Mouse (Mus musculus) bone marrow macrophage, adult 2 months (primary cell): Measurements from ENCODE around the gene Ppp1r16b. TPM values are rescaled to one million over a fixed set of nuclear protein-coding genes. Genes with fewer than 3 reads are reported as not detected.
"Not testable (repeated sequence)": the region's sequence is repeated elsewhere in the genome, so short reads cannot be mapped to it uniquely, and the experiment has no call there.

ENCODE experiments used
- H3K27ac ChIP-seq: 2 replicates; pipeline ENCODE4 v1.5.1; 2012; ENCODE audit warnings: low read depth, low read length; ENCODE audit not compliant: insufficient read depth
- H3K4me1 ChIP-seq: 2 replicates; pipeline ENCODE4 v1.6.1; 2012; ENCODE audit warnings: low read length; ENCODE audit not compliant: control insufficient read depth, insufficient read depth
- H3K4me3 ChIP-seq: 2 replicates; pipeline ENCODE4 v1.5.1; 2012; ENCODE audit warnings: mild to moderate bottlenecking, low read length, moderate library complexity; ENCODE audit not compliant: insufficient read depth
- CTCF ChIP-seq: IDR thresholded peaks from 2 replicates; pipeline ENCODE4 v1.5.1; 2012; ENCODE audit warnings: low read depth, mild to moderate bottlenecking, low read length, moderate library complexity
- POLR2A ChIP-seq: IDR thresholded peaks from 2 replicates; pipeline ENCODE4 v1.6.1; 2012; ENCODE audit warnings: mild to moderate bottlenecking, low read depth, low read length, borderline replicate concordance
- polyA plus RNA-seq: library from polyadenylated mRNA; stranded (reverse); fragments of >200 nt; gene quantifications from 2 replicates; pipeline ENCODE4 v1.2.4, GENCODE M21; 2012; ENCODE audit not compliant: missing spikeins, insufficient read depth, insufficient read length

The Ppp1r16b gene
- polyA plus RNA-seq, 1 experiment, result not detected

DNA sequence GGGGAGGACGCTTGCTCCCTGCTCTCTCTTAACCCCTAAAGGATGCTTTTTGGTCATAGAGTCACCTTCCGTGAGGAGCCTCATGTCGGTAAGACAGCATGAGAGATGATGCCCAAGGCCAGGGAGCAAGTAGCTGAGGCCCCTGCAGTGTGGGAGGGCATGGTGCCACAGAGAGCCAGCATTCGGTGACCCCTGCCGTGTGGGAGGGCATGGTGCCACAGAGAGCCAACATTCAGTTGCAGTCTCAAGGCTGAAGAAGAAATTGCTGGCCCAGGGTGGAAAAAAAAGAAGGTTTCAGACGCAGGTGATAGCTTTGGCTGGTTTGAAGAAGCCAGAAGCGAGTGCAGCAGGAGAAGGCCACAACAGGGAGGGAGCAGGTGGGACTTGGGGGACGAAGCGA, 67.3 kb downstream of the Ppp1r16b start:
- Histone ChIP-seq H3K27ac (no peak overlapping the region), H3K4me1 (no peaks in the 10 kb centered on the region), H3K4me3 (no peak overlapping the region)
- TF ChIP-seq CTCF (no peak), POLR2A (no peak)

DNA sequence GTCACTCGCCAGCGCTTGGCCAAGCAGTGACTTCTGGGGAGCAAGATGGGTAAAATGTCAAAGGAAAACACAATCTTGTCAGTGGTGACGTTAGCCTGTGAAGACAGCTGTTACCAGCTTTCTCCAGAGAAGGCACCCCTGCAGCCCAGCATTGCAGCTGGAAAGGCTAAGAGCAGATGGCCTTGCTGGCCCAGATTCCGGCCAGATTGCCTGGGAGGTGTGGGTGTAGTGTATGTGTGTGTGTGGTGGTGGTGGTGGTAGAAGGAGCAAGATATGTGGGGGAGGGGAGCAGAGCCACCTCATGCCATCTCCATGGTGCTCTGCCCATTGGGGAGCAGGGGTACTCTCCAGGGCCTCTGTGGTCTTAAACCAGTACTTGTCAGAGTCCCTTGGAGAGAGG, 67.9 kb downstream of the Ppp1r16b start:
- H3K4me1 ChIP-seq, result no peaks in the 10 kb centered on the region
- no peak overlapping the region for H3K27ac ChIP-seq
- H3K4me3 ChIP-seq, result no peak overlapping the region
- no peak for TF ChIP-seq POLR2A
- no peak for TF ChIP-seq CTCF

DNA sequence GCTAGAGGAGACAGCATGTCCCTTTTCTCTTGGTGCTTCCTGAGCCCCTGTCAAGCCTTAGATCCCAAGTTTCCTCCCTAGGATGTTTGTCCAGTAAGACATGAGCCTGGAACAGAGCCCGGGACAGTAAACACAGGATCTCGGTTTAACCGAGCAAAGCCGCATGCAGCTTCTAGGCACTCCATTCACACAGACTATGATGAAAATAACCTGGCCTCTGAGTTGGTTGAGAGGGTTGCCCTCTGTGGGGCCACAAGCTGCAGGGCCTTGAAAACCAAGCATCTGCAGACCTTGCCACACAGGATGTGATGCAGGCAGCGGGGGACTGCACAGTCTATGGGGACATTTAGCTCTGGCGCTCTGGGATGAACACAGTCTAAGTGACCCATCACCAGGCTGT, 68.7 kb downstream of the Ppp1r16b start:
- Histone ChIP-seq H3K4me1 (no peaks in the 10 kb centered on the region), H3K27ac (no peak overlapping the region), H3K4me3 (no peak overlapping the region)
- no peak for TF ChIP-seq POLR2A
- TF ChIP-seq CTCF, result no peak

DNA sequence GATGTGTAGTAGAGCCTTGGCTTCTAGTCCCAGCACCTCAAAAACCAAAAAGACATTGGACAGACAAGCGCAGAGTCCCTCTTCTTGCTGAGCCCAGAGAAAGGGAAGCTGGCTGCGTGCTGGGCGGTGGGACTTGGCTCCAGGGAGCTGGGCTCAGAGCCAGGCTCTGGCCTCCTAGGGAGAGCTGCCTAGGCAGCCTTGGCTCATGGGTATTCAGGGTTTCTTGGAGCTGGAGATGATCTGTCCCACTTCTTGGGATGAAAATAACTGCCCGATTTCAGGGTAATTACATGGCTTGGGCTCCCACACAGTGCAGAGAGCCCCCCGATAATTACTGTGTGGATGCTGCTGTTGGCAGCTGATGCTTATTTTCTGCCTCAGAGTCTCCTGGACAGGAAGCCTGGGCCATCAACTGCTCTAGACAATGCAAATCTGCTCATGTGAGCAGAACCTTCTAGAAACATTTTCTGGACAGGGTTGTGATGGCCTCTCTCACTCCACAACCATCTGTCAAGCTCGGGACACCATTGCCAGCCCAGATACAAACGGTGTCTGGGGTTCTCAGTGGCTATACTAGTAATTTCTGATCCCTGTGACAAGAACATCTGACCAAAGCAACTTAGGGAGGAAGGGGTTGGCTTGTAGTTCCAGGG, 69.4 kb downstream of the Ppp1r16b start:
- H3K4me1 ChIP-seq, result no peaks in the 10 kb centered on the region
- TF ChIP-seq POLR2A (no peak), CTCF (no peak)
- no peak overlapping the region for H3K27ac ChIP-seq
- H3K4me3 ChIP-seq, result no peak overlapping the region

DNA sequence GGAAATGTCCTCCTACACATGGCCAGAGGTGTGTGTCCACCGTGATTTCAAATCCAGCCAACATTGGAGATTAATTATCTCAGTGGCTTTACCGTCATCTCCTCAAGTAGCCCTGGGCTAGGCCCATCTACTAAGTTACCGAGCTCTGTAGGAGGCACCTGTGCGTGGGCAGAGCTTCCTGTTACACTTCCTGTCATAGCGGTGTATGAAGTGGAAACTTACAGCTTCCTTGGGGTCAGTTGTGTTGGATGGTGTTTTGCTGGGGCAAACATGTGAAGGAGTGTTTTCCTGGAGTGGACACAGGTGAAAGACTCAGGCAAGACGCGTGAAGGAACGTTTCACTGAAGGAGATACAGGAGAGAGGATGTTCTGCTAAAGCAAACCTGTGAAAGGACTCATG, 70.1 kb downstream of the Ppp1r16b start:
- TF ChIP-seq CTCF (no peak), POLR2A (no peak)
- Histone ChIP-seq H3K4me3 (no peak overlapping the region), H3K4me1 (no peaks in the 10 kb centered on the region), H3K27ac (no peak overlapping the region)

DNA sequence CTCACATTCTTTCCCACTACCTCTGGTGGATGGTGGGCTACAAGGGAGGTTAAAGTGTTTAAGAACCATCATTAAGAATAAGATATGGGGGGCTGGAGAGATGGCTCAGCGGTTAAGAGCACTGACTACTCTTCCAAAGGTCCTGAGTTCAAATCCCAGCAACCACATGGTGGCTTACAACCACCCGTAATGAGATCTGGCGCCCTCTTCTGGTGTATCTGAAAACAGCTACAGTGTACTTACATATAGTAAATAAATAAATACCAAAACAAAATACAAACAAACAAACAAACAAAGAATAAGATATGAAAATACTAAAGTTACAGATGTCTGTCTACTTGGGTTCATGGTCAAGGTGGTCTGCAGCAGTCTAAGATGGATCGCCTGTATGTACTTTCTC, 71.0 kb downstream of the Ppp1r16b start:
- not testable (repeated sequence) for H3K27ac ChIP-seq, H3K4me3 ChIP-seq, H3K4me1 ChIP-seq

DNA sequence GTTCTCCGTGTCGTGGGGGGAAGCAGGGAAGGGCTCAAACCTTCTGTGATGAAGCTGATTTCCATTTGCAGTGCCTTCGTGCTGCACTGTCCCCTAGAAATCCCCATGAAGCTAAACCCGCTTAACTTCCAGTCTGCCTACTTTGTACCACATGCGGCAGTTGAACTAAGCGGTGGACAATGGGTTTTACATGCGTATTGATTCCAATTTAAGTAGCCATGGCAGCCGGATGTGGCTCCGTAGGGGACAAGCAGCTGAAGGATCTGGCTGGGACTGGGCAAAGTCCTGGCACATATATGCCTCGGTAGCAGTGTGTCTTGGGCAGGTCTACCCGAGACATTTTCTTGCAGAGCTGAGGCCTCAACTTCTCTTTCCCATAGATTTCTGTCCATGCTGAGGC, 73.4 kb downstream of the Ppp1r16b start:
- no peak overlapping the region for H3K27ac ChIP-seq
- H3K4me3 ChIP-seq, result no peak overlapping the region
- no peak for TF ChIP-seq POLR2A
- no peak for TF ChIP-seq CTCF
- no peaks in the 10 kb centered on the region for H3K4me1 ChIP-seq

DNA sequence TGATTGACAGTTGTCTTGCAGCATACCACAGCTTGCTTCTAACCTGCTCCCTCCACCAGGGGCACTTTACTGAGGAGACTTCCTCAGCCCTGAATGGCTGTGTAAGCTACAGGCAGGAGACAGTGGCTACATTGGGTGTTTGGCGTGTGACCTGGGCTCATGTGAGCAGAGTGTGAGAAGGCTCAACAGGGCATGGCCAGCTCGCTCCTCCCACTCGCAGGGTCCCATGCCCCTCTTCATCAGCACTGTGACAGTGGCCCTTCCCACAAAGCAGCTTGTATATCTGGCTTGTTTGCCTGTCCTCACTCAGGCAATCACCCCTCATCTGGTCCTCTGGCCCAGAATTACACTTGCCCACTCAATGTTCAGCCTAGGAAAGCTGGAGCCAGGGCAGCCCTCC, 73.9 kb downstream of the Ppp1r16b start:
- H3K4me1 ChIP-seq, result no peaks in the 10 kb centered on the region
- no peak overlapping the region for H3K4me3 ChIP-seq
- TF ChIP-seq CTCF (no peak), POLR2A (no peak)
- H3K27ac ChIP-seq, result no peak overlapping the region

DNA sequence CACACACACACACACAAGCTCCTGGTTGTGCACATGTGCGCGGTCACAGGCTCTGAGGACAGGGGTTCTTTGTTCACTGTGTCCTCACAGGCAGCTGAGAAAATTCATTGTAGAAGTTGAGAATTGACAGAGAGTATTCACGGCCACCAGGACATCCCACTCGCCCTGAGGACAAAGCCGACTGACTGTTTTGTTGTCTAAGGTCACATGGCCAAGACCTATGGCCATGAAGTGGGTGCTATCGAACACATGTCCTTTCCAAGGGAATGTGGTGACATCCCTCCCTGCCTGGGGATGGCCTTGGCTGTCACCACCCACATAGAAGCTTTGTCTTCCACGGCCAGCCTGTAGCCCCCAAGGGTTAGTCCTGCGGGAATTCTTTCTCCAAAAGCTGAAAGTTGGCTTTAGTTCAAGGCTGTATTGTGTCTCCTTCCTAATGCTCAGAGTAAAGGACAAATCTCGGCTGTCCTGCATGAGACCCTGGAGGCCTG, 75.9 kb downstream of the Ppp1r16b start:
- TF ChIP-seq CTCF, result no peak
- no peak for TF ChIP-seq POLR2A
- Histone ChIP-seq H3K4me3 (no peak overlapping the region), H3K4me1 (peaks cover 10% of the 10 kb centered on the region), H3K27ac (no peak overlapping the region)

DNA sequence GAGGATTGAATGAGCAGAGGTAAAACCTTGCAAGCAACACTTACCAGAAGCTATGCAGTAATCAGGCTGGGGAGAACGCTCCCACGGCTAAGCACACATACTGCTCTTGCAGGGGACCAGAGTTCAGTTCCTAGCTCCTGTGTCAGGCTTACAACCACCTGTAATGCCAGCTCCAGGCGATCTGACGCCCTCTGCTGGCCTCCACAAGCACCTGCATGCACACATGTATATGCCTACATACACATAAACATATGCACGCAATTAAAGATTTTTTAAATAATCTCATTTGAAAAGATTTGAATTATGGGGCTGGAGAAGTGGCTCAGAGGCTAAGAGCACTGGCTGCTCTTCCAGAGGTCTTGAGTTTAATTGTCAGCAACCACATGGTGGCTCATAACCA, 77.2 kb downstream of the Ppp1r16b start:
- H3K4me3 ChIP-seq, result no peak overlapping the region
- TF ChIP-seq CTCF (no peak), POLR2A (no peak)
- peaks cover 10% of the 10 kb centered on the region for H3K4me1 ChIP-seq
- no peak overlapping the region for H3K27ac ChIP-seq
